Comparison of ENCODE assay signal across 11 mouse cellular contexts in genomic region chr6:78277993-78278715, GRCm38 (mm10).
DNase-seq lines count a peak whose midpoint lies in the region; ATAC-seq and TF ChIP-seq lines count a peak whose summit lies in the region.
"Had no signal": no experiment of that assay in that cellular context is flagged by ENCODE, and none has a peak within 500 bp of the region (broad histone marks: within the 10 kb centered on the region; RNA-seq: fewer than 3 reads in every experiment).

No protein-coding gene starts in this region.

- no peaks in the 10 kb centered on the region for H3K27me3 ChIP-seq in lung, embryonic 16.5 days (ENCODE audit: control insufficient read depth, insufficient read depth, low read depth, low read length)
- no peaks in the 10 kb centered on the region for H3K27me3 ChIP-seq in midbrain, postnatal 0 days (ENCODE audit: insufficient read depth, low read length)
- H3K27me3 ChIP-seq: heart, embryonic 12.5 days had no signal

- no peak for TF ChIP-seq CTCF in midbrain, postnatal 0 days (IDR thresholded peaks at IDR 0.05)

- no peaks in the 10 kb centered on the region for H3K36me3 ChIP-seq in lung, embryonic 16.5 days (ENCODE audit: control insufficient read depth, insufficient read depth, low read length)
- H3K36me3 ChIP-seq in midbrain, postnatal 0 days (ENCODE audit: insufficient read depth, low read length) = no peaks in the 10 kb centered on the region
- H3K36me3 ChIP-seq: heart, embryonic 12.5 days had no signal

- no peak overlapping the region for H3K4me2 ChIP-seq in lung, embryonic 16.5 days (ENCODE audit: low read depth, low read length)
- H3K4me2 ChIP-seq in midbrain, postnatal 0 days (ENCODE audit: low read depth, low read length, poor library complexity, severe bottlenecking) = no peak overlapping the region
- H3K4me2 ChIP-seq: heart, embryonic 12.5 days had no signal

- H3K9ac ChIP-seq in lung, embryonic 16.5 days (ENCODE audit: low read length) = no peak overlapping the region
- no peak overlapping the region for H3K9ac ChIP-seq in midbrain, postnatal 0 days (replicated peaks; ENCODE audit: low read length, poor library complexity, severe bottlenecking)
- H3K9ac ChIP-seq: heart, embryonic 12.5 days had no signal

- peak; percentile 71; the same call in 1 of the 2 replicates for ATAC-seq in lung, embryonic 16.5 days (ENCODE audit: low read depth)
- ATAC-seq in midbrain, postnatal 0 days (ENCODE audit: low FRiP score) = no peak

- DNase-seq in adrenal gland, adult 2 months = peak; percentile 12
- no peak for DNase-seq in adrenal gland, adult 18-20 months (ENCODE audit: low spot score in 2 of 2)
- no peak for DNase-seq in lung, adult 18-20 months
- DNase-seq in forelimb bud, embryonic 11.5 days (ENCODE audit: low read depth, low spot score) = peak; percentile 8
- DNase-seq in midbrain, postnatal 0 days (ENCODE audit: low spot score) = peak; percentile 59
- no peak for DNase-seq in left cerebral cortex, adult 18-20 months (ENCODE audit: low spot score in 2 of 2)
- DNase-seq in spleen, adult 18-20 months = no peak
- DNase-seq: kidney, adult 18-20 months; lung, postnatal 36 days had no signal

- no peak overlapping the region for H3K27ac ChIP-seq in lung, embryonic 16.5 days (ENCODE audit: low read length)
- H3K27ac ChIP-seq in midbrain, postnatal 0 days (ENCODE audit: low read depth, low read length) = no peak overlapping the region

- no peaks in the 10 kb centered on the region for H3K9me3 ChIP-seq in lung, embryonic 16.5 days (ENCODE audit: control insufficient read depth, low read length)
- no peaks in the 10 kb centered on the region for H3K9me3 ChIP-seq in midbrain, postnatal 0 days (ENCODE audit: low read length)
- H3K9me3 ChIP-seq: heart, embryonic 12.5 days had no signal

- H3K4me1 ChIP-seq in lung, embryonic 16.5 days (replicated peaks; ENCODE audit: control insufficient read depth, insufficient read depth, low read length) = no peaks in the 10 kb centered on the region
- H3K4me1 ChIP-seq in midbrain, postnatal 0 days (ENCODE audit: insufficient read depth, low read length) = no peaks in the 10 kb centered on the region
- H3K4me1 ChIP-seq: heart, embryonic 12.5 days had no signal

- 45% methylated on average over 6 of the region's 6 CpGs for WGBS in lung, embryonic 16.5 days
- 53% methylated on average over 6 of the region's 6 CpGs for WGBS in midbrain, postnatal 0 days

- H3K4me3 ChIP-seq in lung, embryonic 16.5 days (ENCODE audit: low read length) = no peak overlapping the region
- no peak overlapping the region for H3K4me3 ChIP-seq in midbrain, postnatal 0 days (ENCODE audit: low read depth, low read length)
- H3K4me3 ChIP-seq: heart, embryonic 12.5 days had no signal

Comparison
In these comparisons a context has a peak if more than half of its experiments do, and no peak if none do; other contexts are left out.
1. DNase-seq: peak in adrenal gland, adult 2 months (single experiment), forelimb bud, embryonic 11.5 days (single experiment) and midbrain, postnatal 0 days (single experiment); none in adrenal gland, adult 18-20 months (0 of 2), lung, adult 18-20 months (0 of 2), left cerebral cortex, adult 18-20 months (0 of 2) and spleen, adult 18-20 months (0 of 2).